Mouse (Mus musculus): ENCODE data around the gene R3hcc1l.

- TF ChIP-seq POLR2A (IDR thresholded peaks at IDR 0.05; ENCODE audit: borderline replicate concordance, control insufficient read depth, low read depth, low read length): no peak
- TF ChIP-seq CTCF (IDR thresholded peaks at IDR 0.05; ENCODE audit: control insufficient read depth, insufficient read depth, low read length): no peak
Measured at GRCm38 (mm10) chr19:42636631-42637030, 118.1 kb downstream of the R3hcc1l start.

Measured in bone marrow, adult 2 months (tissue).